Comparison of ENCODE assay signal across 12 mouse cellular contexts in the genomic region with DNA sequence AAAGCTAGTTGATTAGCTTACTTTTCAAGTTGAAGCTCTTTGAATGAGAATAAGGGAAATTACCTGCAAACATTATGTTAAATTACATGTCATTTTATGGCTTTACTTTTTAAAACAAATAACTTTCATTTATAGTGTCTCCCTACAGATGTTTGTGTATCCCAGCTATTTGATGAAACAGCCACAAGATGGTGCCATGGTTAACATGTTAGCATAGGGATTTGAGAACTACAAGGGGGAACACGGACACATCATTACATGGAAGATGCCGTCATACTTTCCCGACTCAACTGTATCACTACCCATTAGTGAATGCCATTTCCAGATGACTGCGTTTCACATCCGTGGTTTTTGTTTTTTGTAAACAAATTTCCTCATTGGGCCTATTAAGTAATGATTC. TPM values are rescaled to one million over a fixed set of nuclear protein-coding genes. Genes with fewer than 3 reads are reported as not detected.
A peak's percentile ranks its signal among the peaks of the same experiment; 100 is the strongest.
DNase-seq lines count a peak whose midpoint lies in the region; ATAC-seq and TF ChIP-seq lines count a peak whose summit lies in the region.
"Had no signal": no experiment of that assay in that cellular context is flagged by ENCODE, and none has a peak within 500 bp of the region (broad histone marks: within the 10 kb centered on the region; RNA-seq: fewer than 3 reads in every experiment).

No protein-coding gene starts in this region.

- POLR2A ChIA-PET in Patski (lab: Charles Lee) = no interaction called here

- peak; percentile 19 for DNase-seq in gastrocnemius, adult 18-20 months (ENCODE audit: low spot score)
- no peak for DNase-seq in gastrocnemius, adult 8-10 months (ENCODE audit: low spot score in 2 of 2)
- peak; percentile 59 for DNase-seq in liver, adult 2 months (ENCODE audit: extremely low read depth, low read depth, low spot score)
- no peak for DNase-seq in liver
- no peak for DNase-seq in Patski (ENCODE audit: low read depth, low spot score)
- peak; percentile 16 for DNase-seq in retina, adult 2 months (ENCODE audit: low read depth, low spot score)
- DNase-seq in yolk sac, embryonic 10.5 days (ENCODE audit: low spot score) = no peak
- no peak for DNase-seq in right cerebral cortex, adult 2 months (ENCODE audit: low spot score in 2 of 2)
- DNase-seq: spleen, adult 18-20 months had no signal

- in situ Hi-C loops in Patski (cut with MboI; ENCODE audit: low pct_unique_long_range_greater_than_20kb) = loop anchor here (5.0 to 10.0 kb wide), 2 partner anchors 70 to 128 kb away; no protein-coding TSS in a partner anchor

- 63% methylated on average over 5 of the region's 5 CpGs for WGBS in liver, adult 2 months

- H3K4me3 ChIP-seq in liver, adult 2 months (ENCODE audit: insufficient read depth, low read depth, low read length) = no peak overlapping the region
- H3K4me3 ChIP-seq: heart, embryonic 15.5 days had no signal

- H3K27me3 ChIP-seq in liver, adult 2 months (ENCODE audit: control insufficient read depth, insufficient read depth, low read length) = no peaks in the 10 kb centered on the region
- H3K27me3 ChIP-seq in Patski = no peaks in the 10 kb centered on the region
- H3K27me3 ChIP-seq: heart, embryonic 15.5 days had no signal

- H3K79me2 ChIP-seq in liver, adult 2 months (ENCODE audit: control insufficient read depth, insufficient read depth, low read length) = no peaks in the 10 kb centered on the region

- no peak overlapping the region for H3K9ac ChIP-seq in liver, adult 2 months (ENCODE audit: low read depth, low read length)
- H3K9ac ChIP-seq: heart, embryonic 15.5 days had no signal

- ATAC-seq in Patski = no peak

- CTCF ChIA-PET in Patski (lab: Charles Lee) = interaction anchor here (1.1 to 1.8 kb wide), 6 partner anchors 60 to 128 kb away, joined by 3 to 6 read pairs (median 4); no protein-coding TSS in a partner anchor

- peak; percentile 68 for TF ChIP-seq CTCF in liver, adult 2 months (IDR thresholded peaks at IDR 0.05; ENCODE audit: low read depth, low read length)
- peak; percentile 61 for TF ChIP-seq CTCF in Patski (IDR thresholded peaks at IDR 0.05)

- no peak for TF ChIP-seq POLR2A in liver, adult 2 months (IDR thresholded peaks at IDR 0.05; ENCODE audit: extremely low read depth, insufficient read depth, low read length)

- no peaks in the 10 kb centered on the region for H3K36me3 ChIP-seq in liver, adult 2 months (ENCODE audit: control insufficient read depth, insufficient read depth, low read length)
- H3K36me3 ChIP-seq: heart, embryonic 15.5 days had no signal

- no peak overlapping the region for H3K27ac ChIP-seq in liver, adult 2 months (replicated peaks; ENCODE audit: insufficient read depth, low read depth, low read length)
- H3K27ac ChIP-seq: heart, embryonic 15.5 days had no signal

- no peaks in the 10 kb centered on the region for H3K4me1 ChIP-seq in liver, adult 2 months (ENCODE audit: control insufficient read depth, insufficient read depth, low read length)
- H3K4me1 ChIP-seq: heart, embryonic 15.5 days had no signal

RNA-seq across cellular contexts. Expression of a gene that starts 45.8 kb away (rescaled TPM):
- total RNA-seq in gastrocnemius, adult 18-20 months (2021) = not detected
- total RNA-seq in gastrocnemius, adult 8-10 months (2022) = not detected
- total RNA-seq in liver, adult 2 months (2014; rRNA removed) = not detected in 2 replicates
- polyA plus RNA-seq in liver, adult 2 months (2012; rRNA removed) = not detected in 2 replicates
- not detected for polyA plus RNA-seq in Patski (2021)
- total RNA-seq: left cerebral cortex, postnatal 36 days; monocyte, adult 5-6 weeks had no signal
- polyA plus RNA-seq: heart, embryonic 15.5 days had no signal

Comparison
In these comparisons a context has a peak if more than half of its experiments do, and no peak if none do; other contexts are left out.
1. DNase-seq: peak in gastrocnemius, adult 18-20 months (single experiment), liver, adult 2 months (single experiment) and retina, adult 2 months (single experiment); none in gastrocnemius, adult 8-10 months (0 of 2), liver (single experiment), Patski (single experiment), yolk sac, embryonic 10.5 days (single experiment) and right cerebral cortex, adult 2 months (0 of 2).